Mouse (Mus musculus): ENCODE results near the gene Anks1b.
"Not testable (repeated sequence)": the region's sequence is repeated elsewhere in the genome, so short reads cannot be mapped to it uniquely, and the experiment has no call there.

Anks1b gene

GRCm38 (mm10) chr10:90576191-90577098 lies 703.1 kb downstream of the Anks1b start:
- DNase-seq (ENCODE audit: low read depth, low spot score): no peak

GRCm38 (mm10) chr10:90577099-90577461 lies 703.8 kb downstream of the Anks1b start:
- DNase-seq (ENCODE audit: low read depth, low spot score): no peak

- DNase-seq (ENCODE audit: low read depth, low spot score): no peak
Measured at GRCm38 (mm10) chr10:90577777-90578176, 704.5 kb downstream of the Anks1b start.

- no peak for DNase-seq (ENCODE audit: low read depth, low spot score)
Measured at GRCm38 (mm10) chr10:90579970-90580369, 706.7 kb downstream of the Anks1b start.

- DNase-seq (ENCODE audit: low read depth, low spot score): no peak
Measured at GRCm38 (mm10) chr10:90584052-90584451, 710.7 kb downstream of the Anks1b start.

GRCm38 (mm10) chr10:90596142-90596541 lies 722.8 kb downstream of the Anks1b start:
- no peak for DNase-seq (ENCODE audit: low read depth, low spot score)

GRCm38 (mm10) chr10:90596576-90596975 lies 723.3 kb downstream of the Anks1b start:
- DNase-seq (ENCODE audit: low read depth, low spot score): no peak

GRCm38 (mm10) chr10:90599149-90599548 lies 725.8 kb downstream of the Anks1b start:
- no peak for DNase-seq (ENCODE audit: low read depth, low spot score)

- no peak for DNase-seq (ENCODE audit: low read depth, low spot score)
Measured at GRCm38 (mm10) chr10:90599726-90600531, 726.6 kb downstream of the Anks1b start.

GRCm38 (mm10) chr10:90607586-90607985 lies 734.3 kb downstream of the Anks1b start:
- no peak for DNase-seq (ENCODE audit: low read depth, low spot score)

- no peak for DNase-seq (ENCODE audit: low read depth, low spot score)
Measured at GRCm38 (mm10) chr10:90609437-90609836, 736.1 kb downstream of the Anks1b start.

GRCm38 (mm10) chr10:90613051-90613450 lies 739.7 kb downstream of the Anks1b start:
- DNase-seq (ENCODE audit: low read depth, low spot score): no peak

GRCm38 (mm10) chr10:90615196-90615595 lies 741.9 kb downstream of the Anks1b start:
- no peak for DNase-seq (ENCODE audit: low read depth, low spot score)

GRCm38 (mm10) chr10:90616622-90617021 lies 743.3 kb downstream of the Anks1b start:
- no peak for DNase-seq (ENCODE audit: low read depth, low spot score)

- no peak for DNase-seq (ENCODE audit: low read depth, low spot score)
Measured at GRCm38 (mm10) chr10:90617664-90618296, 744.5 kb downstream of the Anks1b start.

GRCm38 (mm10) chr10:90627532-90627931 lies 754.2 kb downstream of the Anks1b start:
- DNase-seq (ENCODE audit: low read depth, low spot score): no peak

- DNase-seq (ENCODE audit: low read depth, low spot score): no peak
Measured at GRCm38 (mm10) chr10:90630099-90630698, 756.9 kb downstream of the Anks1b start.

GRCm38 (mm10) chr10:90630794-90631193 lies 757.5 kb downstream of the Anks1b start:
- DNase-seq (ENCODE audit: low read depth, low spot score): not testable (repeated sequence)

- no peak for DNase-seq (ENCODE audit: low read depth, low spot score)
Measured at GRCm38 (mm10) chr10:90637352-90637751, 764.0 kb downstream of the Anks1b start.

GRCm38 (mm10) chr10:90649681-90650080 lies 776.4 kb downstream of the Anks1b start:
- no peak for DNase-seq (ENCODE audit: low read depth, low spot score)

- DNase-seq (ENCODE audit: low read depth, low spot score): no peak
Measured at GRCm38 (mm10) chr10:90657416-90658120, 784.3 kb downstream of the Anks1b start.
